Mouse (Mus musculus) pancreas, adult 10 weeks (tissue): Measurements from ENCODE around the gene Syngap1. TPM values are rescaled to one million over a fixed set of nuclear protein-coding genes. Genes with fewer than 3 reads are reported as not detected.

Source experiments
- polyA plus RNA-seq: library from polyadenylated mRNA; stranded (reverse); fragments of 350-450 nt; fragmentation: Illumina TruSeq; extraction: RNeasy Lipid Tissue Mini Kit (QIAGEN cat#74804); gene quantifications from one replicate; pipeline ENCODE4 v1.2.3, GENCODE M21; 2015; ENCODE audit warnings: low read depth, low replicate concordance; ENCODE audit not compliant: insufficient read depth

The Syngap1 gene
- 3.6 TPM for polyA plus RNA-seq

DNA sequence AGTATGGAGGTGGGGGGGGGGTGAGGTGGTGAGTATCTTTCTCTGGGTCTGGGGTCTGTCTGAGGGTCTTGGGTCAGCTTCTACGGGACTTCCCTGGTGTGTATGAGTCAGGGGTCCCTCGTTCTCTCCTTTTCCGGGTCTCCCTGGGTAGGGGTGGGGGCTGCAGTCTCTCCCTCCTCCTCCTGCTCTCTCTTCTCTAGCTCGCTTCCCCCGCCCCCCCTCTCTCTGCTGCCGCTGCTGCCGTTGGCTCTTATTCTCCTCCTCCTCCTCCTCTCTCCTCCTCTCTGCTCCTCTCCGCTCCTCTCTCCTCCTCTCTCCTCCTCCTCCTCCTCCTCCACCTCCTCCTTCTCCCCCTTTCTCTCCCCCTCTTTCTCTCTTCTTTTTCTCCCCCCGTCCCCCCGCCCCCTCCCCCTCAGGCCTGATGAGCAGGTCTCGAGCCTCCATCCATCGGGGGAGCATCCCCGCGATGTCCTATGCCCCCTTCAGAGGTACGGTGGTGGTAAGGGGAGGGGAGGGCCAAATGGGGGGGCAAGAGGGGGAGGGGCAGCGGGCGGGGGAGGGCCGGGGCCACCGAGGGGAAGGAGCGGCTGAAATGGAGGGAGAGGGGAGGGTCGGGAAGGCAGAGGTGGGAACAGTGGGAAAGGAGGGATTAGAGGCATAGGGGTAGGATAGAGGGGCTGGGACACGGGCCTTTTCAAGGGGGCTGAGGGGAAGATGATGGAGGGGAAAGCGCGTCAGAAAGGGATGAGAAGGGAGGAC is at the start of gene Syngap1:
Syngap1 (plus strand) TSS at position 223 of the 759 bp plus-strand sequence.

GRCm38 (mm10) chr17:26916711-26917482 is 24.2 kb upstream of the Syngap1 start, which contains the start of gene Kifc5b:
TSS of gene Kifc5b (plus strand) at chr17:26917091.

GRCm38 (mm10) chr17:26932839-26933398 is 8.1 kb upstream of the Syngap1 start, which contains the start of gene Phf1:
TSS of gene Phf1 (plus strand) at chr17:26933052.

DNA sequence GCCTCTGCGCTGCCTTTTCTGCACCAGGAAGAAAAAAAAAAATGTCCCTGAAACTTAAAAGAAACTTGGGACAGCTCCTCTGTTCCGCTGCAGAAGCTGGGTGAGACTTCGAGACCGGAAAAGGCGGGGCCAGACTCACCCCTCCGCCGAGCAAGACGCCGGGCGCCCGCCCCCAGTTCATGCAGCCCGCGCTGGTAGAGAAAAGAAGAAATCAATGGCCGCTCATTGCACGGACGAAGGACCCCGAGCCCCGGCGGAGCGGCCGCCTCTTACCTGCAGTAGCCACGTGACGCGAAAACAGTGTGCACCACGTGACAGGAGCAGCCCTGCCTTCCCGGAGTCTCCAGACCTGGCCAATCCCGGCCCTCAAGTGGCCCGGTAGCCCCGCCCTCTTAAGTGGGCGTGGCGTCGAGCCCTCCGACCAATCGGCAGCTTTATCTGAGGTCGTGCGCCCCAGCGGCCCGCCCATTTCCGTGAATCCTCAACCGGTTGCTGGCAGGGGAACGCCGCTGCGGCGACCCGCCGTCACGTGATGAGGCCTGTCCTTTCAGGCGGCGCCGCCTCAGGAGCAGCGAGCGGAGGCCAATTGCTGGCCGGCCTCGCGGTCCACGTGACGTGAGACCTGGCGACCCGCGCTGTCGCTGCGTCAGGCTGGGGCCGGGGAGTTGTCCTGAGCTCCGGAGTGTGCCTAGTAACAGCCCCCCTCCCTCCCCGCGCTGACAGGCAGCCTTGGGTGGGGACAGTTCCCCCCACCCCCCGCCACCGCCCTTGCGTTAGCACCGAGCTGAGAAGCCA is 1.7 kb upstream of the Syngap1 start, which contains the start of gene Cuta:
Cuta (minus strand) TSS at position 392 of the 795 bp plus-strand sequence.

DNA sequence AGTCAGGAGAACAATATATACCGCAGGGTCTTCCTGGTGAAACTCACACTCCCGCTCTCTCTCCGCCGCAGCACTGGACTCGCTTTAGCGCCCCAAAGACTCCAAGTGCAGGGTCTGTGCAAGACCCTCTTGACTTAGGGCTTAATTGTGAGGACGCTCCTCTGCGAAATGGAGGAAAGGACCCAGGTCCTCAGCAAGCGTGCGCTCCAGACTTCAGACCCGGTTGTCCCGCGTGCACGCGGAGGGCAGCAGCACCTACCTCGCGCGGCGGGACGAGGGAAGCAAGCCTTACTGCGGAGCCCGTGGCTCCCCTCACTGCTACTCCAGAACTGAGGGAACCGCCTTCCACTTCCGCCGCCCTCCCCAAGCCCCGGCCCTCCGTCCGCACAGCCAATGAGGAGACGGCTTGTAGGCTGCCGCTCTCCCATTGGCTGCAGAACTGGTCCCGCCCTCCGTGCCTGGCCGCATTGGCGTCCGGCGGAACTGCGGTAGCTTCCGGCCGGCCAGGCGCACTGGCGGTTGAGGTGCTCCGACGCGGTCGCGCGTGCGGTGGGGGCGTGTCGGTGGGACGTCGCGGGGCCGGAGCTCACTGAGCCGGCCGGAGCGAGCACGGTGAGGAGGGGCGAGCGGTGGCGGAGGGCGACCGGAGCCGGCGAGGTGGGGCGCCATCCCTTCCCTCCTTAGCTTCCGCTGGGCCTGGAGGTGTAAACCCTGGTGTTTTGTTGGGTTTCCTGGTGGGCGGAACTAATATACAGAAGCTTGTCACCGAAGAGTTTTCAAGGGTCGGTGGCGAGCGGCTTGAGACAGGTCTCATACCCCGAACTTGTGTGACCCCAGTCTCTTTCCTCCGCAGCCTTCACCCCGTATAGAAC is 31.9 kb downstream of the Syngap1 start, which contains the start of gene Zbtb9:
Zbtb9 (plus strand) TSS at position 465 of the 872 bp plus-strand sequence.

Other genes with a start within 250 kb of the Syngap1 start
- 6.4 TPM for gene Crebrf, start 225.6 kb upstream of the Syngap1 start, polyA plus RNA-seq
- gene Bnip1, start 160.2 kb upstream of the Syngap1 start, polyA plus RNA-seq = 13.4 TPM
- gene Nkx2-5, start 96.2 kb upstream of the Syngap1 start, polyA plus RNA-seq = not detected
- not detected for gene Kifc5b, start 24.2 kb upstream of the Syngap1 start, polyA plus RNA-seq
- 27.8 TPM for gene Phf1, start 8.2 kb upstream of the Syngap1 start, polyA plus RNA-seq
- 44.3 TPM for gene Cuta, start 1.7 kb upstream of the Syngap1 start, polyA plus RNA-seq
- gene Zbtb9, start 31.9 kb downstream of the Syngap1 start, polyA plus RNA-seq = not detected
- gene Bak1, start 87.8 kb downstream of the Syngap1 start, polyA plus RNA-seq = 2.0 TPM
- gene Itpr3, start 116.1 kb downstream of the Syngap1 start, polyA plus RNA-seq = 4.2 TPM
- gene Uqcc2, start 192.7 kb downstream of the Syngap1 start, polyA plus RNA-seq = 68.2 TPM
- not detected for gene Ip6k3, start 226.5 kb downstream of the Syngap1 start, polyA plus RNA-seq